Mouse (Mus musculus) layer of hippocampus, adult 11-12 months (tissue): ENCODE measurements around the gene Guf1.

Experiments
- DNase-seq: peaks from one replicate; pipeline ENCODE4 v3.0.0; 2022; ENCODE audit warnings: low spot score

Gene Guf1

GRCm38 (mm10) chr5:69556628-69557403, at the start of gene Guf1:
Guf1 (plus strand) TSS chr5:69556923.
- DNase-seq = peak; percentile 96

GRCm38 (mm10) chr5:69507045-69507444, 49.7 kb upstream of the Guf1 start:
- DNase-seq = no peak

GRCm38 (mm10) chr5:69511631-69512030, 45.1 kb upstream of the Guf1 start:
- no peak for DNase-seq

DNA sequence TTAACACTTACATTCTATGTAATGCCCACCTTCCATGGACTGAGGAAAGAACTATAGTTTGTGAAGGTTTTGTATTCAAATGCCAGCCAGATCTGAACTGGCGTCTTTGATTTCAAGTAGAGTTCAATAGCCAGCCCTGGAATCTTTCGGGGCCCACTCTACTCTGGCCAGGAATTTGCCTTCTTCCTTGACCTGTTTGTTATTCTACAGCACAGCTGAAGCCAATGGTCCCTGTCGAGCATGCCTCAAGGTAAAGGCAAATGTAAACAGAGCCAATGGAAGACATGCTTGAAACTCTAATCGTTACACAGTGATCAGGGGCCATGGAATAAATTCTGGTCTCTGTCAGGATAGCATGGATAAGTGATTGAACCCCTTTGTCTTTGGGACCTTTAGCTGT, 44.5 kb upstream of the Guf1 start:
- DNase-seq = no peak

DNA sequence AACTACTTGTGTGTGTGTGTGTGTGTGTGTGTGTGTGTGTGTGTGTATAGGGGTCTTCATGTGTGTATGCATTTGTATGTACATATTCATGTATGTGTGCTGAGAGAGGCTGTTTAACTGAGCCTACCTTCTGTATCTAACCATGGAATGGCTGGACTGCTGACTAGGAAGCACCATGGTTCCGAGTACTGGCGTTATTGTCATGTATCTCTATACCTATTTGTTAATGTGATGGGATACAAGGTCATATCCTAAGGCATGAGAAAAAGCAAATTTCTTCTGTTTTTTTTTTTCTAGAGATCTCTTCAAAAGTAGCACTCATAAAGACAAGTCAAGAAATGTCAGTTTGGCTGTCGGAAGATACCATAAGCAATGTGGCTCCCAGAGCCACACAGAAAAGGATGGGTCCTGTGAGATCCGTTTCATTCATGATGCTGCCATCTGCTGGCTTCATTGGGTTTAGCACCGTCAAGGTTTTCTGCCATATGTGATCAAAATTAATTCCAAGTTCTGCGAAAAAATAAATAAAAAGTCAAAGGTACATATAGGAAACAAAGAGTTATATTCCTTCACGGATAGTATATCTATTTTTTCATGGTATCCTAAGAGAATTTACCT, 36.0 kb upstream of the Guf1 start:
- peak; percentile 70 for DNase-seq

DNA sequence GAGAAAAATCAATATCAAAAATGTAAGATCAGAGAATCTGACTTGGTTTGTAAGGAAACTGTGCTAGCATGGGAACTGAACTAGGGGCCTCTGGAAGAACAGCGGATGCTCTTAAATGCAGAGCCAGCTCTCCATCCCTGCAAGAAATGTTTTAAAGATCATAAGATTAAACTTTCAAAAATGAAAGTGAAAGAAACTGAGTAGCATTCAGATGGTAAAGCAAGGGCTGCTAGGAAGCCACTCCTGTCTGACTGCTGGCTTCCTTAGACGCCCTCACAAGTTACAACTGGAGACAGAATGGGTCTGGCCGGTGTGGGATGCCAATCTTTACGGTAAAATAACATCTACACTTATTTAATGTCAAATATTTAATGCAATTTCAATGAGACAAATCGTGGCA, 34.7 kb upstream of the Guf1 start:
- DNase-seq = no peak

- DNase-seq = no peak
Observed at GRCm38 (mm10) chr5:69523944-69524343, 32.8 kb upstream of the Guf1 start.

DNA sequence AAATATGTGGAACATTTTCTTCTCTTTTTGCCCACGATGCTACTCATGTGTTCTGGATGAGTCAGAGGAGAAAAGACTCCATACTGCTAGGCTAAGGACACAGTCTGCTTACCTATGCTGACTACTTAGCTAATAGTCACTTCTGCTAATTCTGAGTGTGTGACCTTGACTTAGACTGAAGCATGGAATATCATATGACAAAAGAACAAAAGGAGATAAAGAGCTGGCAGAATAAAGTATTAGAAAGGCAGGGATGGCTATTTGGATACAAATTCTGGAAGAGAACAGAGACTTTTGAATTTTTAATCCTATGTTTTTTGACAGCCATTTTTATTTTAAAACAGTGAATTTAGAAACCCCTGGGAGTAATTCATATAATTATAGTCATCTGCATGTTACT, 15.0 kb upstream of the Guf1 start:
- DNase-seq = no peak

DNA sequence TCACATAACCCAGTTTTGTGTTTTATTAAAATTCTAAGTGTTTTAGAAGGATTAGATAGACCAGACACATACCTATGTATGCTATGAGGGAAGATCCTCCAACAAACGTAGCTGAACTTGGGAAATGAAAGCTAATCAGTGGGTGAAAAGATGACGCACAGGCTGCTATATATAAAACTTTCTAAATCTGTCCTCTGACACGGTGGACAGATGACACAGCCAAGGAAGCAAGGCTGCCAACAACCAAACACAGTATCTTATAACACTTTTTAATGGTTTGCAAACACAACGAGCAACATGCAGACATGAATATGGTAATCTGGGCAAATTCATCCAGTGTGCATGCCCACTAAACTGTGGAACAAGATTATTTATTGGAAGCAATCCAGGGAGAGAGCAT, 14.2 kb upstream of the Guf1 start, which contains the start of gene Yipf7:
Gene Yipf7, minus strand, starts transcription at position 160 of the 400 bp plus-strand sequence.
- peak; percentile 11 for DNase-seq

DNA sequence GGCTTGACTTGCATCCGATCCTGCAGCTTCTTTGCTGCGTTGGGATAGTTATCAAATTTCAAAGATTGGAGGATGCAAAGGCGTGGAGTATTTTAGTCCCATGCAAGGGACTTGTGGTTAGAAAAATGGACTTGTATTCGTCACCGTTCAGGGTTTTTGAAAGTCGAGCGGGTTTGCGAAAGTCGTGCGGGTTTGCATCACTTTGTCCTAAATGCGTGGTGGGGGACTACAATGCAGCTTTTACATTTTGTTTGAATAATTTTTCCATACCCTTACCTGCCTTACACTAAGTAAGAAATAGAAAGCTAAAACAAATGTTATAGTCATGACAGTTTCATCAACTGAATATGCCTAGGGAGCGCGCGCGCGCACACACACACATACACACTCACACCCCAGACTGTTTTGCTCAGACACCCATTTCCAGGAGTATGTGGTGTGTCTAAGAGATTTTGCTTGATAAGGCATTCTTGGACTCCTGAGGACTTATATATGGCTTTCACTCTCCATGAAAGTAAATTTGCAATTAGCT, 747 bp downstream of the Guf1 start:
- DNase-seq = no peak

DNA sequence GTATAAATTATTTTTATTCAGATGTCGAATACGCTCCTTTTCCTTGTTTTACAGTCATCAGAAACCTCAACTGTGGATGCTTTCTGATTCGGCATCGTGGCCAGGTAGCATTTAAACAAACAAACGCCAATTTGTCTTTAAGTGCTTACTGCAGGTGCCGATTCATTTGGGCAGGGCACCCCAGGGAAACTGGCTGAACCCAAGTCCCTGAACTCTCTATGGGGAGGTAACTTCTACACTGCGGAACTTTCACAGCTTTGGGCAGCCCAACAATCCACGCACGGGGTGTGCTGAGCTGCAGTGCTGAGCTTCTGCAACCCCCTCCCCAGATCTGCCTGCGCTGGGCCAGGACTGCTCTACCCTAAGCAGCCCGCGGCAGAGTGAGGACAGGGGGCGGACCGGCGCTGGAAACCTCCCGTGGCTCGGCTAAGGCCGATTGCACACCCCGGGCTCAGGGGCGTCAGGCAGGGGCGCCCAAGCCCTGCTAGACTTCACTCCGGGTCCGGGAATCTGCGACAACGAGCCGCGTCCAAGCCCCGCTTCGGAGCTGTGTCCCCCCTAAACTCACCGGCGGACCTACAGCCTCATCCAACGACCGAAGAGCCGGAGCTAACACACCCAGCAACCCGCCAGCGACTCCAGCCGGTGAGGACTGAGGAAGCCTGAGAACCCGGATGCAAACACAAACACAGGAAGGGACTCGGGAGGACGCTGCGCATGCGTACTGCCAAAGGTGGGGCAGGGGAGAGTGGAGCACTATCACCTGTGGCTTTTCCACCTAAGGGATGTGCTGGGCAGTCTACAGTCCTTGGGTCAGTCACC, 35.1 kb downstream of the Guf1 start, which contains the start of gene Gnpda2:
Gene Gnpda2, minus strand, starts transcription at position 701 of the 822 bp plus-strand sequence.
- peak; percentile 87 for DNase-seq

- DNase-seq = no peak
Observed at GRCm38 (mm10) chr5:69601027-69601426, 44.3 kb downstream of the Guf1 start.

GRCm38 (mm10) chr5:69613209-69613796, 56.6 kb downstream of the Guf1 start:
- DNase-seq = peak; percentile 18

- no peak for DNase-seq
Observed at GRCm38 (mm10) chr5:69620899-69621298, 64.2 kb downstream of the Guf1 start.
